Mouse (Mus musculus) megakaryocyte, embryonic 14.5 days (primary cell): ENCODE data around the gene Gm9780.
"Not testable (repeated sequence)": the region's sequence is repeated elsewhere in the genome, so short reads cannot be mapped to it uniquely, and the experiment has no call there.

Source experiments
- FLI1 ChIP-seq: IDR thresholded peaks from 2 replicates; pipeline ENCODE4 v1.6.1; 2012; ENCODE audit warnings: low read length, inconsistent platforms, mixed read lengths
- GATA1 ChIP-seq: IDR thresholded peaks from 3 replicates; pipeline ENCODE4 v1.6.1; 2012; ENCODE audit warnings: mixed read lengths, low read length, inconsistent platforms, borderline replicate concordance

DNA sequence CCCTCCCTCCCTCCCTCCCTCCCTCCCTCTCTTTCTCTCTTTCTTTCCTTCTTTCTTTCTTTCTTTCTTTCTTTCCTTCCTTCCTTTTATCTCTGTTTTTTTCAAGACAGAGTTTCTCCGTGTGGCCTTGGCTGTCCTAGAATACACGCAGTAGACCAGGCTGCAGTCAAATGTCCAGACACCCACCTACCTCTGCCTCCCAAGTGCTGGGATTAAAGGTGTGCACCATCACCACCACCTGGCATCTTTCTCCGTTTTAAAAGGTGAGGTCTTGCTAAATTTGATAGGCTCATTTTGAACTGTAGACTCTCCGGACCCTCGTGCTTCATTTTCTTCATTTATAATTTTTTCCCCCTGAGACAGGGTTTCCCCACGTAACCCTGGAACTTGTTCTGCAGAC lies 38.7 kb upstream of the Gm9780 start, which contains the start of gene Cphx2:
- TF ChIP-seq GATA1, FLI1: not testable (repeated sequence)
